Mouse (Mus musculus) liver, postnatal 0 days (tissue): ENCODE measurements around the gene Tmtc1.

Experiments used
- CTCF ChIP-seq: sonication (generic); IDR thresholded peaks from 2 replicates; pipeline ENCODE4 v1.5.1; 2016; ENCODE audit warnings: antibody characterized with exemption, low read depth
- EP300 ChIP-seq: IDR thresholded peaks from 2 replicates; pipeline ENCODE4 v1.6.1; 2016; ENCODE audit warnings: antibody characterized with exemption, low read depth, mild to moderate bottlenecking

- TF ChIP-seq CTCF = no peak
- TF ChIP-seq EP300 = no peak
Measured at GRCm38 (mm10) chr6:148481894-148482293, 37.7 kb upstream of the Tmtc1 start.
